Mouse (Mus musculus): ENCODE measurements around the gene Ift52.

Gene Ift52

DNA sequence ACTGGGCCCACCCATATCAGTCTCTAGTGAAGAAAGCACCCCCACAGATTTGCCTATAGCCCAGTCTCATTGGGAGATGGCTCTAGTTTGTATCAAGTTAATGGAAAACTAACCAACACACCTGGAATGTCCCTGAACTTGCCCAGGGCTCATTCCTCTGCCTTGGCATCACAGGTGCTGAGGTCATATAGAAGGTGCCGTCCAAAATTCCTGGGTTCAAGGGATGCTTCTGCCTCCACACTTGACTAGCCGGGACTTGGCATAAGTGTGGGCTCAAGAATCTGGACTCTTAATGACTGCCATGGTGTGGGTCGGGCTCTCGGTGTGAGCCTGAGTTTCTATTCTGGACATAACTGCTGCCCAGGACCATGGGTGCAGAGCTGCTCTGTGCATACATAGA, 61.9 kb downstream of the Ift52 start:
- no peak for DNase-seq

- no peak for DNase-seq
Measured at GRCm38 (mm10) chr2:163082591-163082990, 65.4 kb downstream of the Ift52 start.

- DNase-seq = no peak
Measured at GRCm38 (mm10) chr2:163084519-163084918, 67.4 kb downstream of the Ift52 start.

GRCm38 (mm10) chr2:163085047-163085446, 67.9 kb downstream of the Ift52 start:
- DNase-seq = no peak

- DNase-seq = no peak
Measured at GRCm38 (mm10) chr2:163086561-163086960, 69.4 kb downstream of the Ift52 start.

GRCm38 (mm10) chr2:163087728-163088127, 70.6 kb downstream of the Ift52 start, which contains the start of gene Gtsf1l:
Gene Gtsf1l, minus strand, starts transcription at chr2:163087855.
- no peak for DNase-seq

GRCm38 (mm10) chr2:163089475-163090123, 72.4 kb downstream of the Ift52 start:
- DNase-seq = no peak

DNA sequence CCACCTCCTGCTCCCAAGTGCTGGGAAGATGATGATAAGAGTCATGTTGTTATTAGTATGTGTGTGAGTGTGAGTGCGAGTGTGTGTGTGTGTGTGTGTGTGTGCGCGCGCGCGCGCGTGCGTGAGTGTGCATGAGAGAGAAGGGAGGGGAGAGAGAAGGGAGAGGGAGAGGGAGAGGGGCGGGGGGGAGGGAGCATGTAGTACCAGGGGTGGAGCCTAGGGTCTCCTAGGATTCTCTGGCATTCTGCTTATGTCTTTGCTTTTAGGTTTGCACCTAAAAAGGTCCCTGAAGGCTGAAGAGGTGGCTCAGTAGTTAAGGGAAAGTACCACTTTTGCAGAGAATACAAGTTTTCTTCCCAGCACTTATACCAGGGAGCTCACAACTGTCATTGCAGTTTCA, 77.8 kb downstream of the Ift52 start:
- DNase-seq = no peak
